Mouse (Mus musculus): ENCODE data around the gene Hmgn2.

DNA sequence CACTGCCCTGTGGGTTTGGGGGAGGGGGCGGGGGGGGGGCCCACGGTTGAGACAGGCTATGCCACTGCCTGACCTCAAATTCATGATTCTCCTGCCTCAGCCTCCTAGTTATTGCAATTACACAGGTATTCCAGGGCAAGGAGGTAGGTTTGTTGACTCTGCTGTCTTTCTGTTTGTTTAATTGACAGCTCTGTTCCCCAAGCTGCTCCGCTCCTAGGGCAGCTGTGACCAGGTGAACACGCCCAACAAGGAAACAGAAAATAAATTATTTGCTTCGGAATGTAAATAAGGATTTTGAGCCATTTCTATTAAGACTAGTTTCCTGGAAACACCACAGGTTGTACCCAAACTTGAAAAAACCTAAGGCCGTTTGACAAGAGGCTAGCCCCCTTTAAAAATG is 41.3 kb upstream of the Hmgn2 start:
- TF ChIP-seq ZNF384 (IDR thresholded peaks at IDR 0.05; ENCODE audit: low read depth, low read length) (no peak), ZC3H11A (IDR thresholded peaks at IDR 0.05; ENCODE audit: borderline replicate concordance, low read depth, low read length) (no peak), HCFC1 (IDR thresholded peaks at IDR 0.05; ENCODE audit: borderline replicate concordance, insufficient read depth, low read length) (no peak), MAFK (IDR thresholded peaks at IDR 0.05; ENCODE audit: insufficient read depth, low read depth, low read length) (no peak), CHD2 (IDR thresholded peaks at IDR 0.05; ENCODE audit: low read depth, low read length) (no peak)
